Mouse (Mus musculus) MEL (cell line): Measurements from ENCODE around the gene Prelid3b. TPM values are rescaled to one million over a fixed set of nuclear protein-coding genes. Genes with fewer than 3 reads are reported as not detected.

Experiments used
- DNase-seq: peaks from one replicate; pipeline ENCODE4 v3.0.0; 2011; ENCODE audit warnings: low read depth, low spot score
- H3K27ac ChIP-seq: 2 replicates; pipeline ENCODE4 v1.5.1; 2012; ENCODE audit warnings: low read depth, mild to moderate bottlenecking, control low read depth, low read length, moderate library complexity; ENCODE audit not compliant: control insufficient read depth
- H3K27me3 ChIP-seq, 2 experiments: fragments of 150-350 bp in 1 of 2; sonication (generic) in 1 of 2; 2 replicates each; pipeline ENCODE4 v1.6.1; 2012; ENCODE audit warnings: low read length in 2 of 2, mild to moderate bottlenecking in 2 of 2, improper control_type of control experiment in 1 of 2, moderate library complexity in 1 of 2; ENCODE audit not compliant: insufficient read depth in 2 of 2, control insufficient read depth in 1 of 2
- H3K36me3 ChIP-seq, 2 experiments: 2 replicates each; pipeline ENCODE4 v1.6.1; 2012 to 2014; ENCODE audit warnings: low read length in 2 of 2, improper control_type of control experiment in 1 of 2, inconsistent platforms in 1 of 2, mild to moderate bottlenecking in 1 of 2; ENCODE audit not compliant: insufficient read depth in 2 of 2, control insufficient read depth in 1 of 2
- H3K4me1 ChIP-seq, 2 experiments: fragments of 150-350 bp in 1 of 2; sonication (generic) in 1 of 2; 2 replicates each; pipeline ENCODE4 v1.6.1; 2012; ENCODE audit warnings: low read length in 2 of 2, improper control_type of control experiment in 1 of 2, mild to moderate bottlenecking in 1 of 2; ENCODE audit not compliant: insufficient read depth in 2 of 2, control insufficient read depth in 1 of 2
- H3K4me3 ChIP-seq, 2 experiments: fragments of 150-350 bp in 1 of 2; sonication (generic) in 1 of 2; 2 replicates each; pipeline ENCODE4 v1.5.1; 2012; ENCODE audit warnings: low read depth in 2 of 2, low read length in 2 of 2, mild to moderate bottlenecking in 2 of 2, moderate library complexity in 2 of 2, control low read depth in 1 of 2, improper control_type of control experiment in 1 of 2; ENCODE audit not compliant: control insufficient read depth in 1 of 2, insufficient read depth in 1 of 2
- H3K79me2 ChIP-seq: 2 replicates; pipeline ENCODE4 v1.6.1; 2012; ENCODE audit warnings: mild to moderate bottlenecking, low read length, moderate library complexity; ENCODE audit not compliant: control insufficient read depth, poor library complexity, insufficient read depth
- H3K9ac ChIP-seq: 2 replicates; pipeline ENCODE4 v1.6.1; 2012; ENCODE audit warnings: low read depth, mild to moderate bottlenecking, control low read depth, low read length, moderate library complexity; ENCODE audit not compliant: control insufficient read depth, poor library complexity, severe bottlenecking
- H3K9me3 ChIP-seq: fragments of 150-350 bp; sonication (generic); replicated peaks from 2 replicates; pipeline ENCODE4 v1.6.1; 2012; ENCODE audit warnings: mild to moderate bottlenecking, low read length, improper control_type of control experiment, moderate library complexity; ENCODE audit not compliant: insufficient read depth
- CTCF ChIP-seq, 3 experiments: IDR thresholded peaks in 2 of 3; conservative IDR thresholded peaks in 1 of 3; 2 replicates each; pipeline ENCODE4 v1.5.1; 2011 to 2012; ENCODE audit warnings: low read length in 3 of 3, low read depth in 2 of 3, mild to moderate bottlenecking in 2 of 3, improper control_type of control experiment in 1 of 3, inconsistent platforms in 1 of 3, mixed read lengths in 1 of 3, moderate library complexity in 1 of 3; ENCODE audit not compliant: control insufficient read depth in 1 of 3, insufficient read depth in 1 of 3, poor library complexity in 1 of 3, severe bottlenecking in 1 of 3
- E2F4 ChIP-seq: IDR thresholded peaks from 2 replicates; pipeline ENCODE4 v1.6.1; 2011; ENCODE audit warnings: low read depth, low read length, improper control_type of control experiment, borderline replicate concordance
- ELF1 ChIP-seq: IDR thresholded peaks from 2 replicates; pipeline ENCODE4 v1.6.1; 2014; ENCODE audit warnings: low read depth, mild to moderate bottlenecking, inconsistent platforms, low read length, improper control_type of control experiment, moderate library complexity
- GABPA ChIP-seq: IDR thresholded peaks from 2 replicates; pipeline ENCODE4 v1.6.1; 2012; ENCODE audit warnings: low read depth, mild to moderate bottlenecking, inconsistent platforms, low read length, improper control_type of control experiment, moderate library complexity
- GATA1 ChIP-seq: IDR thresholded peaks from 2 replicates; pipeline ENCODE4 v1.6.1; 2011; ENCODE audit warnings: low read depth, low read length, improper control_type of control experiment
- HCFC1 ChIP-seq: IDR thresholded peaks from 2 replicates; pipeline ENCODE4 v1.6.1; 2012; ENCODE audit warnings: low read depth, mild to moderate bottlenecking, inconsistent platforms, low read length, improper control_type of control experiment, moderate library complexity
- KAT2A ChIP-seq: conservative IDR thresholded peaks from 2 replicates; pipeline ENCODE4 v1.6.1; 2012; ENCODE audit warnings: low read depth, low read length, improper control_type of control experiment, inconsistent platforms
- MAX ChIP-seq: IDR thresholded peaks from 2 replicates; pipeline ENCODE4 v1.6.1; 2011; ENCODE audit warnings: low read length, improper control_type of control experiment
- MEF2A ChIP-seq: IDR thresholded peaks from 2 replicates; pipeline ENCODE4 v1.6.1; 2014; ENCODE audit warnings: low read depth, mild to moderate bottlenecking, inconsistent platforms, low read length, improper control_type of control experiment; ENCODE audit not compliant: poor library complexity, insufficient replicate concordance, severe bottlenecking; ENCODE audit errors: extremely low read depth
- MXI1 ChIP-seq: IDR thresholded peaks from 2 replicates; pipeline ENCODE4 v1.6.1; 2011; ENCODE audit warnings: mild to moderate bottlenecking, low read depth, low read length, improper control_type of control experiment
- MYB ChIP-seq: IDR thresholded peaks from 2 replicates; pipeline ENCODE4 v1.6.1; 2011; ENCODE audit warnings: mild to moderate bottlenecking, low read depth, low read length, improper control_type of control experiment
- MYC ChIP-seq: IDR thresholded peaks from 2 replicates; pipeline ENCODE4 v1.6.1; 2011; ENCODE audit warnings: low read depth, mild to moderate bottlenecking, low read length, improper control_type of control experiment, moderate library complexity
- NRF1 ChIP-seq: IDR thresholded peaks from 2 replicates; pipeline ENCODE4 v1.6.1; 2014; ENCODE audit warnings: low read depth, mild to moderate bottlenecking, inconsistent platforms, low read length, improper control_type of control experiment, moderate library complexity; ENCODE audit not compliant: poor library complexity, insufficient read depth, severe bottlenecking
- POLR2AphosphoS2 ChIP-seq: IDR thresholded peaks from 2 replicates; pipeline ENCODE4 v1.6.1; 2011; ENCODE audit warnings: low read length, improper control_type of control experiment
- RAD21 ChIP-seq: IDR thresholded peaks from 2 replicates; pipeline ENCODE4 v1.6.1; 2011; ENCODE audit warnings: mild to moderate bottlenecking, low read depth, low read length, improper control_type of control experiment
- SMC3 ChIP-seq: IDR thresholded peaks from 2 replicates; pipeline ENCODE4 v1.6.1; 2011; ENCODE audit warnings: low read depth, low read length, improper control_type of control experiment
- TAL1 ChIP-seq: IDR thresholded peaks from 2 replicates; pipeline ENCODE4 v1.6.1; 2012; ENCODE audit warnings: mild to moderate bottlenecking, inconsistent platforms, low read length, moderate library complexity, mixed read lengths
- TBP ChIP-seq: IDR thresholded peaks from 2 replicates; pipeline ENCODE4 v1.8.0; 2011; ENCODE audit warnings: low read depth, low read length, improper control_type of control experiment
- TCF12 ChIP-seq: IDR thresholded peaks from 2 replicates; pipeline ENCODE4 v1.6.1; 2014; ENCODE audit warnings: low read depth, mild to moderate bottlenecking, inconsistent platforms, low read length, improper control_type of control experiment, moderate library complexity
- UBTF ChIP-seq: IDR thresholded peaks from 2 replicates; pipeline ENCODE4 v1.6.1; 2012; ENCODE audit warnings: low read depth, mild to moderate bottlenecking, inconsistent platforms, low read length, improper control_type of control experiment, moderate library complexity, borderline replicate concordance; ENCODE audit not compliant: insufficient read depth
- USF2 ChIP-seq, 2 experiments: IDR thresholded peaks; 2 replicates each; pipeline ENCODE4 v1.6.1; 2011 to 2012; ENCODE audit warnings: improper control_type of control experiment in 2 of 2, low read length in 2 of 2, borderline replicate concordance in 1 of 2, inconsistent platforms in 1 of 2, low read depth in 1 of 2, mild to moderate bottlenecking in 1 of 2; ENCODE audit not compliant: insufficient read depth in 1 of 2
- ZC3H11A ChIP-seq: IDR thresholded peaks from 2 replicates; pipeline ENCODE4 v1.6.1; 2012; ENCODE audit warnings: low read depth, mild to moderate bottlenecking, inconsistent platforms, low read length, improper control_type of control experiment
- ZKSCAN1 ChIP-seq: IDR thresholded peaks from 2 replicates; pipeline ENCODE4 v1.6.1; 2012; ENCODE audit warnings: low read depth, mild to moderate bottlenecking, inconsistent platforms, low read length, improper control_type of control experiment, moderate library complexity
- polyA plus RNA-seq, 2 experiments: library from polyadenylated mRNA; stranded (reverse) in 1 of 2; unstranded in 1 of 2; fragments of >175 nt in 1 of 2; fragments of >200 nt in 1 of 2; gene quantifications; 2 replicates each; pipeline versions ENCODE4 v1.2.1 to v1.2.4; 2012; ENCODE audit warnings: low replicate concordance in 2 of 2, low read depth in 1 of 2; ENCODE audit not compliant: insufficient read length in 2 of 2, insufficient read depth in 1 of 2, missing spikeins in 1 of 2
- total RNA-seq: library from RNA; depleted of rRNA; stranded (reverse); fragments of 300-350 nt; gene quantifications from 2 replicates; pipeline ENCODE4 v1.2.3, GENCODE M21; 2012

The Prelid3b gene
- total and polyA plus RNA-seq, 3 experiments: 142 to 210 (median 189) TPM

DNA sequence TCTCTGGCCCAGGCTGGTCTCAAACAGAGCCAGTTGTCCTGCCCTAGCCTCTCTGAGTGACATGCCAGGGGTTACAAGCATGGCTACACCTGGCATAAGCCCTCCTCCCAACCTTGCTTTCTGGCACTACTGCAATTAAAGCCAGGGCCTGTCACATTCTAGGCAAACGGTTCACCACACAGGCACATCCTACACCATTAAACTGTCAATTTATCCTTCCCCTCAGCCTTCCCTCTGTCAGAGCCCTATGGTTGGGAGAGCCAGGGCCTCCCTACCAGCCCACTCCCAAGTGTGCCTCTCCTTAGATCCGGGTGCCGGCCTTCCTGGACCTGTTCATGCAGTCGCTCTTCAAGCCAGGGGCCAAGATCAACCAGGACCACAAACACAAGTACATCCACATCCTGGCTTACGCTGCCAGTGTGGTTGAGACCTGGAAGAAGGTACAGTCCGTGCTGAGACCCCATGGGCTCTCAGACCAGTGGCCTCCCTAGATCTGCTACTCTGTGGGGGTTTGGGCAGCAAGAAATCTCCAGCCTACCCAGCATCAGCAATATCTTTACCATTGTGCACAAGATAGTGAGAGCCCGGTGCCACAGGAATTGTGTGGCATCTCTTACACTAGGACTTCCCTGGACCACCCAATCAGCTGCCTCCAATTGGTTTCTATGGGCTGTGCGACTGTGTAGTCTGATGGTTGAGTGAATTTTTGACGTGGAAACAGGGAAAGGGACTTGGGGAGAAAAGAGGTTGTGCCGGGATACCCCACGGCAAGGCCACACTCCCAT lies 48.4 kb downstream of the Prelid3b start:
- H3K4me1 ChIP-seq: no peaks in the 10 kb centered on the region
- TF ChIP-seq CTCF (IDR thresholded peaks at IDR 0.05 in 2 of 3, conservative IDR thresholded peaks at IDR 0.05 in 1 of 3; ENCODE audit: control insufficient read depth in 1 of 3, insufficient read depth in 1 of 3, low read depth in 2 of 3, low read length in 3 of 3, poor library complexity in 1 of 3, severe bottlenecking in 1 of 3) (no peak), POLR2AphosphoS2 (no peak), TCF12 (no peak), SMC3 (no peak), MXI1 (no peak), TAL1 (no peak), HCFC1 (no peak), E2F4 (no peak), TBP (no peak), MYB (no peak), ELF1 (no peak), GABPA (no peak), ZKSCAN1 (no peak), UBTF (no peak)
- 0 out of 2 replicates have a peak, but pooled peaks cover under 1% of the 10 kb centered on the region for H3K79me2 ChIP-seq
- H3K9ac ChIP-seq: no peak overlapping the region
- no peaks in the 10 kb centered on the region; a peak in 2 of 4 replicates for H3K36me3 ChIP-seq
- no peak for DNase-seq
- H3K27ac ChIP-seq: no peak overlapping the region
- H3K9me3 ChIP-seq: no peaks in the 10 kb centered on the region
- H3K4me3 ChIP-seq: no peak overlapping the region
- no peaks in the 10 kb centered on the region for H3K27me3 ChIP-seq

DNA sequence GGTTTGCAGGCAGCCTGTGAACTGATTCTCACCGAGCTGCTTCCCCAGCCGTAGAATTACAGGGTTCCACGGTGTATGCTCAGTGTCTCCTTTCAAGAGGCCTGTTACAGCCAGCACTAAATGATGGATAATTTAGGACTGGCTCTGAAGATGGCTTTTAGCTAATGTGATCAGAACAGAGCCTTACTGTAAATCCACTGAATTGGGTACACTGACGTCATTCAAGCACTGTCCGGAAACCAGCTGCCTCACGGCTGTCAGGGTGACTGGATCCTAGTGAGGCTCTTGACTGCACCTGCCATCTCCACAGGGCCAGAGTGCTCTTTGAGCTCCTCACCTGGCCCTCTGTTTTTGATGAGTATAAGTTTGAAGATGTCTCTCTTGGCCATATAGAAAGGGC lies 51.8 kb downstream of the Prelid3b start:
- peaks cover 2 to 5% of the 10 kb centered on the region in 2 experiments; a peak in 2 of 4 replicates for H3K4me1 ChIP-seq
- H3K9me3 ChIP-seq: no peaks in the 10 kb centered on the region
- DNase-seq: no peak
- H3K27me3 ChIP-seq: no peaks in the 10 kb centered on the region
- H3K9ac ChIP-seq: no peak overlapping the region
- no peaks in the 10 kb centered on the region; a peak in 1 of 4 replicates for H3K36me3 ChIP-seq
- peaks cover 8% of the 10 kb centered on the region for H3K79me2 ChIP-seq
- H3K27ac ChIP-seq: no peak overlapping the region
- TF ChIP-seq GABPA (no peak), MAX (no peak), POLR2AphosphoS2 (no peak), TCF12 (no peak), E2F4 (no peak), MEF2A (no peak), USF2 (IDR thresholded peaks at IDR 0.05; ENCODE audit: borderline replicate concordance in 1 of 2, insufficient read depth in 1 of 2, low read depth in 1 of 2, low read length in 2 of 2) (no peak), KAT2A (no peak), RAD21 (no peak), MYC (no peak), TAL1 (no peak), NRF1 (no peak), GATA1 (no peak), MYB (no peak), MXI1 (no peak), ZC3H11A (no peak)
- H3K4me3 ChIP-seq: no peak overlapping the region
